1 mouse cellular context compared by ENCODE assay signal in the genomic region with DNA sequence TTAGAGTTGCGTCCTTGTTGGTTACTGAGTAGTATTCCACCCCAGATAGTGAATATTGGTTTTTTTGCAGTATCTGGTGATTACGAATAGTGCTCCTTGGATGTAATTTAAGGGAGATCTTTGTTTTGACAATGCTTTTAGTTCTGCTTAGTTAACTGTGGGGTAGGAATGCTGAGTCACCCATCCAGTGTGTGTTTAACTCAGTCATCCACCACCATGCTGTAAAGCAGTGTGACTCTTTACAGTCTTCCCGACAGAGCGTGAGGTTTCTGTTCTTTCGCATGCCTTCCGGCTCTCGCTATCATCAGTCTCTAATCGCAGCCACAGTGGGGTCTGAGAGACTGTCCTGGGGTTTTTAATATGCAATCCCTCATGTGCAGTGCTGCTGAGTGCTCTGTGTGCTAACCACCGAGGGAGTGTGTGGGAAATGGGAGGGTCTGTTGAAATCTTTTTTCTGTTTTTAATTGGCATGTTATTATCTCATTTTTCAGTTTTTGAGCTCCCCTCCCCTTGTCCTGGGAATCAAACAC.
TF ChIP-seq lines count a peak whose summit lies in the region.

No protein-coding gene starts in this region.

TF ChIP-seq in MEL, 35 proteins besides CTCF, POLR2A, EP300 and RAD21 (continued from another document):
- TF ChIP-seq USF2 (IDR thresholded peaks at IDR 0.05; ENCODE audit: borderline replicate concordance in 1 of 2, insufficient read depth in 1 of 2, low read depth in 1 of 2, low read length in 2 of 2) (no peak), MAFK (IDR thresholded peaks at IDR 0.05; ENCODE audit: borderline replicate concordance, low read depth, low read length) (peak; percentile 91), UBTF (IDR thresholded peaks at IDR 0.05; ENCODE audit: borderline replicate concordance, insufficient read depth, low read depth, low read length) (no peak), SIN3A (IDR thresholded peaks at IDR 0.05; ENCODE audit: low read length) (peak; percentile 89), E2F4 (IDR thresholded peaks at IDR 0.05; ENCODE audit: borderline replicate concordance, low read depth, low read length) (no peak), TAL1 (IDR thresholded peaks at IDR 0.05; ENCODE audit: low read length) (no peak), NRF1 (IDR thresholded peaks at IDR 0.05; ENCODE audit: insufficient read depth, low read depth, low read length, poor library complexity, severe bottlenecking) (no peak), ELF1 (IDR thresholded peaks at IDR 0.05; ENCODE audit: low read depth, low read length) (no peak), MEF2A (IDR thresholded peaks at IDR 0.05; ENCODE audit: extremely low read depth, insufficient replicate concordance, low read depth, low read length, poor library complexity, severe bottlenecking) (no peak), ZNF384 (IDR thresholded peaks at IDR 0.05; ENCODE audit: low read depth, low read length) (no peak; the same call in 1 of the 2 replicates)
